Mouse (Mus musculus) kidney, adult 2 months (tissue): ENCODE measurements at regions not wholly inside any gene's neighbourhood (a gene's known extent, or its start where the extent isn't known, plus 50 kb on each side); places are given as distances from the start of the nearest gene placed in this dataset.

ENCODE experiments used
- CTCF ChIP-seq: fragments of 200-500 bp; conservative IDR thresholded peaks from 2 replicates; pipeline ENCODE4 v1.5.1; 2011; ENCODE audit warnings: low read depth, mild to moderate bottlenecking, control low read depth, low read length, moderate library complexity, mixed read lengths; ENCODE audit not compliant: insufficient read depth, insufficient read length
- POLR2A ChIP-seq: fragments of 200-500 bp; IDR thresholded peaks from one replicate; pipeline ENCODE4 v1.6.1; 2011; ENCODE audit warnings: low read depth, low read length, control low read depth

GRCm38 (mm10) chr17:80891656-80892055 lies 52.8 kb upstream of the Tmem178 start:
- TF ChIP-seq CTCF, result no peak
- no peak for TF ChIP-seq POLR2A
